ENCODE assay signal across 26 mouse cellular contexts in genomic region chr5:17999570-17999969, GRCm38 (mm10). TPM values are rescaled to one million over a fixed set of nuclear protein-coding genes. Genes with fewer than 3 reads are reported as not detected.
"Had no signal": no experiment of that assay in that cellular context is flagged by ENCODE, and none has a peak within 500 bp of the region (broad histone marks: within the 10 kb centered on the region; RNA-seq: fewer than 3 reads in every experiment).

No protein-coding gene starts in this region.

- H3K36me3 ChIP-seq: liver, embryonic 13.5 days; midbrain, embryonic 10.5 days; stomach, embryonic 15.5 days had no signal

- DNase-seq: kidney, postnatal 25 days; layer of hippocampus, adult 9-11 months; layer of hippocampus, postnatal 36 days; liver, embryonic 13.5 days; lung, adult 2 months; lung, postnatal 14 days; lung, postnatal 4 days; midbrain, embryonic 14.5 days; retina, postnatal 1 day; right cerebral cortex, postnatal 25 days; spleen, adult 18-20 months; thymus, postnatal 25 days had no signal

- H3K4me3 ChIP-seq: layer of hippocampus, adult 2 months; left cerebral cortex, adult 2 months; liver, embryonic 13.5 days; megakaryocyte, embryonic 14.5 days; midbrain, embryonic 10.5 days; stomach, embryonic 15.5 days had no signal

- H3K27me3 ChIP-seq: liver, embryonic 13.5 days; megakaryocyte, embryonic 14.5 days; stomach, embryonic 15.5 days had no signal

RNA-seq across cellular contexts. Expression of gene Gnat3, which starts 37.2 kb away (rescaled TPM):
- polyA plus RNA-seq: kidney, embryonic 14.5 days; kidney, postnatal 0 days; limb, embryonic 11.5 days; limb, embryonic 14.5 days; liver, adult 2 months; liver, embryonic 13.5 days; liver, embryonic 16.5 days; lung, adult 2 months; lung, embryonic 16.5 days; midbrain, embryonic 14.5 days; midbrain, postnatal 0 days; neural tube, embryonic 14.5 days; stomach, embryonic 15.5 days had no signal
